Mouse (Mus musculus) urinary bladder, adult 18-20 months (tissue): ENCODE measurements around the gene Tmx4.

Experiments
- DNase-seq, 2 experiments: peaks; one replicate each; pipeline ENCODE4 v3.0.0; 2022; ENCODE audit warnings: low spot score in 2 of 2, mixed read lengths in 2 of 2

Gene Tmx4

DNA sequence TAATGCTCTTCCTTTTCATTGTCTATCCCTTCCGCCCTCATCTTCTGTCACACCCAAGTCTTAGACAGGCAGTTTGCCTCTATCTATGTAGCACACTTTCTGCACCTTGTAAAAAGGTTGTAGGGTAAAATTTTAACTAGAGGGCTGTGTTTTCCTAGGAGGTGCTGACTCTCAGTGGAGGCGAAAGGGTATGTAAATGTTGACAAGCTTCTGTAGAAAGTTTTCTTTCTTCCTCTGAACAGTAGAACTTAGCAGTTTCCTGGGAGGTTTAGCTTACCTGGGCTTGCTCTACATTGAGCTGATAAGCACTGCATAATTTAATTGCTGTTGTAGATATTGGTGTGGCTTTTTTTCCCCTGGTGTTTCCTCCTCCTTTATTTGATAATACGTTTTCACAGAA, 84.5 kb downstream of the Tmx4 start:
- DNase-seq, result no peak

DNA sequence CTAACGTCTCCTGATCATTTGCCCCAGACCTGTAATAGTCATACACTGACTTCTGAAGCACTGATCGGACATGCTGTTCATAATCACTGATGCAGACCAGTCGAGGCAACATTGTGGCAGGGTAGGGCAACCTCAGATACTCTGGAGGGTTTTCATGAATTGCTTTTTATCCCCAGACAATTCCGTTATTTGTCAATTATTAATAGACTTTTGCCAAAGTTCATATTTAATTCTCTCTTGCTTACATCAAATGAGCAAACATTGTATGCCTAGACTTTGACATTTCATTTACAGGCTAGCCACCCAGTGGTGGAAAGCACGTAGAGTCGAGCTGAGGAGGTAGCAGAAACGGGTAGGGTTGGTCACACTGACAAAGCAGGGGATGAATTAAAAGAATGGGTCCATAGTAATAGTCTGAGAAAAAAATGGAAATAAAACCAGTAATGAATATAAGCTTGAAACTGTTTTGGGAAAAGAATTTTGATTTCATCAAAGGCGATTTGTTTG, 89.7 kb downstream of the Tmx4 start, which contains the start of gene Hao1:
TSS of gene Hao1 (minus strand) at position 148 of the 507 bp plus-strand sequence.
- DNase-seq, result no peak

DNA sequence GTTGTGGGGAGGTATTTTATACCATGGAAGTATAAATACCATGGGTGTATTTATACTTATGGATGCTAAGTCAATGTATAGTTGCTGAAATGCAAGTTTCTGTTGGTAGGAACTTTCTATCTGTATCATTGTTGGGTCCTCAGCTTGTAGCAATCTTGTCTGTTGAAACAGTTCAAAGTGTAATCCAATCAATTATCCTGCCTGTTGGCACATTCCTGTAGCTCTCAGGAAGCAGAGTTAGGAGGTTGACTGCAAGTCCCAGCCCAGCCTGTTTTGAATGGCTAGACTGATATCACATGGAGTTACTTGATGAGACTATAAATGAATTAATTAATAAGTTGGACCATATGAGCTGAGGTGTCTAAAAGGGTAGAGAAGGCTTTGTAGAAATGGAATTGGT, 91.6 kb downstream of the Tmx4 start:
- no peak for DNase-seq

DNA sequence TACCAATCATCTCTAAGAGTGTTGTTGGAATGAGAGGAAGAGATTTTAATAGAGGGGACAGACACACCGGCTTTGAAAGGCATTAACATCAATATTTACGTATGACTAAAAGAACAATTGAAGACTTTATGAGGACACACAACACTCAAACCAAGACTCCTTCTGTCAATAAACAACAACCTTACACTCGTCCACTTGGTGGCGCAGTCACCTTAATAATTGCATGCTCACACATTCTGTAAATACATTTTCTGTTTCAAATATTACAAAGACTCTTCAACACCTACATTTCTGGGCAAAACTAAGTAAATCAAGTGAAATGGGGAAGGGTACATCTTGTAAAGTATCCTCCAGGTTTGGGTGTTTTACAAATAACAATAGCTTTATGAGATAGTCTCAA, 94.2 kb downstream of the Tmx4 start:
- DNase-seq, result peak; percentile 24 to 26

DNA sequence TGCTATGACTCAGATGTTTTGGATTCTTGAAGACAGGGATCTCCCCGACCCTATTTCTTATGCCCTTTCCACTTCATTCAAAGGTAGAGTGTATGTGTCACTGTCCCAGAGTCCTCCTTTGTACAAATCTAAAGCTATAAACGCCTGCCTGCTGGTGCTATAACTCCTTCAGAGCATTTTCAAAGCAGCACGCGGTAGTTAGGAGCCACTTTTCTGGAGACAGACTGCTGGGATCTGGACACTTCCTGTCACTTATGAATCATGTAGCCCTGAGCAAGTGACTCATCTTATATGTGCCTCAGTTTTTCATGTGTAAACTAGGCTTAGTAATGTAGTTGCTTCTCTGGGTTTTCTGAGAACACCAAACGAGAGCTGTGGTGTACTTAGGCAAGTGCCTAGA, 98.8 kb downstream of the Tmx4 start:
- no peak for DNase-seq

DNA sequence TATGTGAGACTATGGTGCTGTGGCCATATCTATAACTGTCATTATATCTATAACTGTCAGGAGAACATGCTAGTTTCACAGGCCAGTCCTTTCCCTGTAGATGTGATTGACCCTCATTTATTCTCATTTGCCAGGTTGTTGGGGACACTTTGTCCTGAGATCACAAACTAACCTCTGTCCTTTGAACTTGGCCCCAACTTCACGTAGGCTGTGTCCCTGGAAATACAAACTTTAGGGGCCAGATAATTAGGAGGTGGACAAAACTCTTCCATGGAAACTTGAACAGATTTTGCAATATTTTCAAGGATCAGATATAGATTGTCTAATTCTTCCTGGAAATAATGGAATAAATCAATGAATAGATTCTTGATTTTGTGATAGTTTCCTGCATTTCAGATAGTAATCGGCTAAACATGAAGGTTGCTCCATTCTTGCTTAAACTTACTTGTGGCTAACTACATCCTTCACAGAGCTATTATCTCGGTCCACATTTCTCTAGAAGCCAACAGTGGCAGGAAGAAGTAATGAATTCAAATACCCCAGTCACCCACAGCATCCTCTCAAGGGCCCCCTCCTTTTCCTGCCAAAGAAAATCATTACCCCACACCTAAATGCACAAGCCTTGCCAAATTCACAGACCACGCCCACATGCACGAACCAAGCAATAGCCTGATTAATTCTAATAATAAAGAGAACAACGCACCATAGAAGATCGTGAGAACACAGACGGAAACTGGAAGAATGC, 99.5 kb downstream of the Tmx4 start:
- no peak for DNase-seq
